Comparison of ENCODE assay signal across 23 mouse cellular contexts in genomic region chr11:61667248-61667647, GRCm38 (mm10). TPM values are rescaled to one million over a fixed set of nuclear protein-coding genes. Genes with fewer than 3 reads are reported as not detected.
"Had no signal": no experiment of that assay in that cellular context is flagged by ENCODE, and none has a peak within 500 bp of the region (broad histone marks: within the 10 kb centered on the region; RNA-seq: fewer than 3 reads in every experiment).

No protein-coding gene starts in this region.

- H3K27me3 ChIP-seq: neural tube, embryonic 12.5 days; neural tube, embryonic 13.5 days; neural tube, embryonic 15.5 days; stomach, embryonic 15.5 days had no signal

- H3K4me3 ChIP-seq: neural tube, embryonic 12.5 days; neural tube, embryonic 13.5 days; neural tube, embryonic 15.5 days; stomach, embryonic 15.5 days had no signal

- H3K4me2 ChIP-seq: neural tube, embryonic 12.5 days; neural tube, embryonic 13.5 days; neural tube, embryonic 15.5 days; stomach, embryonic 15.5 days had no signal

- H3K4me1 ChIP-seq: neural tube, embryonic 12.5 days; neural tube, embryonic 13.5 days; neural tube, embryonic 15.5 days had no signal

- DNase-seq: retina, postnatal 1 day; right cerebral cortex, adult 18-20 months; right cerebral cortex, postnatal 14 days; right cerebral cortex, postnatal 25 days; right cerebral cortex, postnatal 4 days; spleen, adult 18-20 months; thymus, adult 18-20 months; thymus, adult 2 months; thymus, postnatal 14 days; thymus, postnatal 25 days; thymus, postnatal 36 days; thymus, postnatal 4 days had no signal

- H3K9me3 ChIP-seq: neural tube, embryonic 12.5 days; neural tube, embryonic 13.5 days; neural tube, embryonic 15.5 days; stomach, embryonic 15.5 days had no signal

- H3K36me3 ChIP-seq: neural tube, embryonic 12.5 days; neural tube, embryonic 13.5 days; neural tube, embryonic 15.5 days; stomach, embryonic 15.5 days had no signal

- H3K9ac ChIP-seq: neural tube, embryonic 12.5 days; neural tube, embryonic 13.5 days; neural tube, embryonic 15.5 days; stomach, embryonic 15.5 days had no signal

- H3K27ac ChIP-seq: neural tube, embryonic 12.5 days; neural tube, embryonic 13.5 days; neural tube, embryonic 15.5 days; stomach, embryonic 15.5 days; stomach, postnatal 0 days had no signal

RNA-seq across cellular contexts. Expression of gene Slc5a10, which starts 53.4 kb away (rescaled TPM):
- total RNA-seq: neutrophil, adult 5-6 weeks had no signal
- polyA plus RNA-seq: neural tube, embryonic 11.5 days; neural tube, embryonic 12.5 days; neural tube, embryonic 13.5 days; neural tube, embryonic 14.5 days; neural tube, embryonic 15.5 days; small intestine, adult 2 months; stomach, embryonic 14.5 days; stomach, embryonic 15.5 days; stomach, embryonic 16.5 days; stomach, postnatal 0 days had no signal
